Mouse (Mus musculus): ENCODE measurements around the gene Cdh23.

GRCm38 (mm10) chr10:60278006-60278399, 418.3 kb downstream of the Cdh23 start:
- no peak for TF ChIP-seq CTCF (IDR thresholded peaks at IDR 0.05; ENCODE audit: borderline replicate concordance, extremely low read depth, insufficient read depth, insufficient read length)
- no peak for TF ChIP-seq POLR2A (IDR thresholded peaks at IDR 0.05; ENCODE audit: borderline replicate concordance, extremely low read depth, insufficient read depth, insufficient read length, poor library complexity, severe bottlenecking)

All from brain, embryonic 14.5 days (tissue).